Mouse (Mus musculus): ENCODE measurements around the gene Rbmx. TPM values are rescaled to one million over a fixed set of nuclear protein-coding genes. Genes with fewer than 3 reads are reported as not detected.

Gene Rbmx
- 25.5 TPM for polyA plus RNA-seq (2012; fragmentation: generic; extraction: Trizol)
- long read RNA-seq, experiment 1, transcript Rbmx-202 (9 exons, 2,108 nt), result major isoform, 7 of 41 reads
- long read RNA-seq, experiment 1, partial matches to known transcripts, result 3 of 41 reads
- long read RNA-seq, experiment 1, other reads (novel, unspliced or antisense), result 30 of 41 reads
- long read RNA-seq, experiment 2, transcript Rbmx-205 (10 exons, 2,139 nt), result minor isoform, 14 of 410 reads
- long read RNA-seq, experiment 2, transcript Rbmx-202 (9 exons, 2,108 nt), result major isoform, 50 of 410 reads
- long read RNA-seq, experiment 2, partial matches to known transcripts, result 310 of 410 reads
- long read RNA-seq, experiment 2, other reads (novel, unspliced or antisense), result 36 of 410 reads

GRCm38 (mm10) chrX:57392367-57393246 lies at the start of gene Rbmx:
Gene Rbmx, minus strand, starts transcription at chrX:57393036.
- H3ac ChIP-seq (ENCODE audit: control insufficient read depth, insufficient read length, low read depth), result peak within 1 kb of the TSS; percentile 88
- H3K79me3 ChIP-seq (ENCODE audit: low read depth), result peaks cover 14% of the 10 kb centered on the region
- H3K36me3 ChIP-seq (ENCODE audit: control insufficient read depth, insufficient read depth), result peaks cover 28% of the 10 kb centered on the region
- peaks cover 35% of the 10 kb centered on the region for H3K79me2 ChIP-seq (ENCODE audit: control insufficient read depth, insufficient read depth)
- TF ChIP-seq MYOD1 (IDR thresholded peaks at IDR 0.05; ENCODE audit: control insufficient read depth, insufficient read length, low read depth), result no peak
- TF ChIP-seq CEBPB (IDR thresholded peaks at IDR 0.05; ENCODE audit: low read depth), result no peak
- no peak for TF ChIP-seq MYOG (IDR thresholded peaks at IDR 0.05; ENCODE audit: control insufficient read depth, extremely low read depth, insufficient read length)
- TF ChIP-seq USF1 (IDR thresholded peaks at IDR 0.05; ENCODE audit: low read depth), result no peak
- TF ChIP-seq CTCF (IDR thresholded peaks at IDR 0.05; ENCODE audit: control insufficient read depth, insufficient read depth, insufficient read length), result no peak
- no peak for TF ChIP-seq FOSL1 (IDR thresholded peaks at IDR 0.05; ENCODE audit: insufficient read depth, low read length, poor library complexity, severe bottlenecking)
- no peak for TF ChIP-seq MAX (IDR thresholded peaks at IDR 0.05)
- H3K4me3 ChIP-seq (ENCODE audit: insufficient read depth, poor library complexity, severe bottlenecking), result peak within 1 kb of the TSS; percentile 46
- H3K27me3 ChIP-seq (ENCODE audit: control insufficient read depth, insufficient read depth, insufficient read length), result no peaks in the 10 kb centered on the region

- TF ChIP-seq MYOD1 (IDR thresholded peaks at IDR 0.05; ENCODE audit: control insufficient read depth, insufficient read length, low read depth), result no peak
- Histone ChIP-seq H3K27me3 (ENCODE audit: control insufficient read depth, insufficient read depth, insufficient read length) (no peaks in the 10 kb centered on the region), H3ac (ENCODE audit: control insufficient read depth, insufficient read length, low read depth) (no peak overlapping the region), H3K36me3 (ENCODE audit: control insufficient read depth, insufficient read depth) (no peaks in the 10 kb centered on the region), H3K79me2 (ENCODE audit: control insufficient read depth, insufficient read depth) (no peaks in the 10 kb centered on the region), H3K79me3 (ENCODE audit: low read depth) (no peaks in the 10 kb centered on the region), H3K4me3 (ENCODE audit: insufficient read depth, poor library complexity, severe bottlenecking) (no peak overlapping the region)
Measured at GRCm38 (mm10) chrX:57433897-57434296, 41.1 kb upstream of the Rbmx start.

- no peak for TF ChIP-seq MYOG (IDR thresholded peaks at IDR 0.05; ENCODE audit: control insufficient read depth, extremely low read depth, insufficient read length)
- no peak for TF ChIP-seq CEBPB (IDR thresholded peaks at IDR 0.05; ENCODE audit: low read depth)
- no peak for TF ChIP-seq FOSL1 (IDR thresholded peaks at IDR 0.05; ENCODE audit: insufficient read depth, low read length, poor library complexity, severe bottlenecking)
- no peak for TF ChIP-seq USF1 (IDR thresholded peaks at IDR 0.05; ENCODE audit: low read depth)
- no peak for TF ChIP-seq MYOD1 (IDR thresholded peaks at IDR 0.05; ENCODE audit: control insufficient read depth, insufficient read length, low read depth)
- TF ChIP-seq MAX (IDR thresholded peaks at IDR 0.05), result no peak
- no peak for TF ChIP-seq CTCF (IDR thresholded peaks at IDR 0.05; ENCODE audit: control insufficient read depth, insufficient read depth, insufficient read length)
- H3K79me2 ChIP-seq (ENCODE audit: control insufficient read depth, insufficient read depth), result no peaks in the 10 kb centered on the region
- H3ac ChIP-seq (ENCODE audit: control insufficient read depth, insufficient read length, low read depth), result no peak overlapping the region
- H3K27me3 ChIP-seq (ENCODE audit: control insufficient read depth, insufficient read depth, insufficient read length), result no peaks in the 10 kb centered on the region
- no peaks in the 10 kb centered on the region for H3K79me3 ChIP-seq (ENCODE audit: low read depth)
- no peak overlapping the region for H3K4me3 ChIP-seq (ENCODE audit: insufficient read depth, poor library complexity, severe bottlenecking)
- H3K36me3 ChIP-seq (ENCODE audit: control insufficient read depth, insufficient read depth), result no peaks in the 10 kb centered on the region
Measured at GRCm38 (mm10) chrX:57431610-57432009, 38.8 kb upstream of the Rbmx start.

- no peaks in the 10 kb centered on the region for H3K36me3 ChIP-seq (ENCODE audit: control insufficient read depth, insufficient read depth)
- H3K79me3 ChIP-seq (ENCODE audit: low read depth), result no peaks in the 10 kb centered on the region
- H3K4me3 ChIP-seq (ENCODE audit: insufficient read depth, poor library complexity, severe bottlenecking), result no peak within 1 kb of the TSS
- no peaks in the 10 kb centered on the region for H3K27me3 ChIP-seq (ENCODE audit: control insufficient read depth, insufficient read depth, insufficient read length)
- H3ac ChIP-seq (ENCODE audit: control insufficient read depth, insufficient read length, low read depth), result no peak within 1 kb of the TSS
- TF ChIP-seq MYOD1 (IDR thresholded peaks at IDR 0.05; ENCODE audit: control insufficient read depth, insufficient read length, low read depth), result no peak
- TF ChIP-seq MAX (IDR thresholded peaks at IDR 0.05), result no peak
- no peak for TF ChIP-seq CEBPB (IDR thresholded peaks at IDR 0.05; ENCODE audit: low read depth)
- no peak for TF ChIP-seq USF1 (IDR thresholded peaks at IDR 0.05; ENCODE audit: low read depth)
- TF ChIP-seq CTCF (IDR thresholded peaks at IDR 0.05; ENCODE audit: control insufficient read depth, insufficient read depth, insufficient read length), result no peak
- no peak for TF ChIP-seq FOSL1 (IDR thresholded peaks at IDR 0.05; ENCODE audit: insufficient read depth, low read length, poor library complexity, severe bottlenecking)
- TF ChIP-seq MYOG (IDR thresholded peaks at IDR 0.05; ENCODE audit: control insufficient read depth, extremely low read depth, insufficient read length), result no peak
- H3K79me2 ChIP-seq (ENCODE audit: control insufficient read depth, insufficient read depth), result no peaks in the 10 kb centered on the region
Measured at GRCm38 (mm10) chrX:57408769-57409168, 15.9 kb upstream of the Rbmx start, which contains the start of gene Gm364. Gene Gm364, plus strand, starts transcription at chrX:57409154.

- H3K36me3 ChIP-seq (ENCODE audit: control insufficient read depth, insufficient read depth), result no peaks in the 10 kb centered on the region
- no peak overlapping the region for H3ac ChIP-seq (ENCODE audit: control insufficient read depth, insufficient read length, low read depth)
- no peak for TF ChIP-seq MYOG (IDR thresholded peaks at IDR 0.05; ENCODE audit: control insufficient read depth, extremely low read depth, insufficient read length)
- TF ChIP-seq CTCF (IDR thresholded peaks at IDR 0.05; ENCODE audit: control insufficient read depth, insufficient read depth, insufficient read length), result no peak
- TF ChIP-seq MYOD1 (IDR thresholded peaks at IDR 0.05; ENCODE audit: control insufficient read depth, insufficient read length, low read depth), result no peak
- no peak for TF ChIP-seq FOSL1 (IDR thresholded peaks at IDR 0.05; ENCODE audit: insufficient read depth, low read length, poor library complexity, severe bottlenecking)
- TF ChIP-seq USF1 (IDR thresholded peaks at IDR 0.05; ENCODE audit: low read depth), result no peak
- no peak for TF ChIP-seq CEBPB (IDR thresholded peaks at IDR 0.05; ENCODE audit: low read depth)
- TF ChIP-seq MAX (IDR thresholded peaks at IDR 0.05), result no peak
- H3K79me3 ChIP-seq (ENCODE audit: low read depth), result no peaks in the 10 kb centered on the region
- H3K4me3 ChIP-seq (ENCODE audit: insufficient read depth, poor library complexity, severe bottlenecking), result no peak overlapping the region
- no peaks in the 10 kb centered on the region for H3K27me3 ChIP-seq (ENCODE audit: control insufficient read depth, insufficient read depth, insufficient read length)
- no peaks in the 10 kb centered on the region for H3K79me2 ChIP-seq (ENCODE audit: control insufficient read depth, insufficient read depth)
Measured at GRCm38 (mm10) chrX:57403651-57404050, 10.8 kb upstream of the Rbmx start.
